Mouse (Mus musculus) brain, adult 2 months (tissue): ENCODE measurements around the gene Depp1.
A peak's percentile ranks its signal among the peaks of the same experiment; 100 is the strongest.

Experiments used
- DNase-seq: peaks from one replicate; pipeline ENCODE4 v3.0.0; 2011; ENCODE audit warnings: low read depth, low spot score

The Depp1 gene

DNA sequence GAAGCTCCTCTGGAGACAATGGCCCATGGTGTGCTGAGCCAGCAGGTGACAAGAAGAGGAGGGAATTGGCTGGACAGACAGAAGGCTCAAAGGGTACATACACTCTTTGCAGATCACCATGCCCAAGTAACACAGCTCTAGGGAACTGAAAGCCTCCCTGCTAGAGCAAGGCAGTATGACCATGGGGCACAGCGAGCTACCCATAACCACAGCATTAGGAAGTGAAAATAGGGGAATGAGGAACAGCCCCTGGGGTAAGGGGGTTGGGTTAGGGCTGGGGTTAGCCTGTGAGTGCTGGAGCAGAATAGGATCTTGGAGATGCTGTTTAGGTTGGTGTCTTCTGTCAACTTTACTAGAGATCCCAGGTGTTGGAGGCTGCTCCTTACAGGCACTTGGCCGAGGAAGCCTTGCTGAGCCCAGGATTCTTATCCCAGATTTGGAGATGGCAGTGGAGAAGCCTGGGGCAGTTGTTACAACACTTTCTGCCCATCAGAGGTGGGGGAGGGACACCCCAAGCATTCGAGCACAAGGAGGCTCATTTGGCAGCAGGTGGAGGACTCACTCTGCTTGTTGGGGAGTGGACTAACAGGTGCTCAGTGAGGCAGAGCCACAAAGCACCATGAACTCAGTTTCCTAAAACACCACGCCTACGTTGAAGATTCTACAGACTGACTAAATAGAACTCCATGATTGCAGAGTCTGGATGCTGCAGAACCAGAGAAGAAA lies 29.3 kb downstream of the Depp1 start:
- DNase-seq = peak; percentile 41

GRCm38 (mm10) chr6:116682317-116682716 lies 31.9 kb downstream of the Depp1 start:
- DNase-seq = peak; percentile 31

DNA sequence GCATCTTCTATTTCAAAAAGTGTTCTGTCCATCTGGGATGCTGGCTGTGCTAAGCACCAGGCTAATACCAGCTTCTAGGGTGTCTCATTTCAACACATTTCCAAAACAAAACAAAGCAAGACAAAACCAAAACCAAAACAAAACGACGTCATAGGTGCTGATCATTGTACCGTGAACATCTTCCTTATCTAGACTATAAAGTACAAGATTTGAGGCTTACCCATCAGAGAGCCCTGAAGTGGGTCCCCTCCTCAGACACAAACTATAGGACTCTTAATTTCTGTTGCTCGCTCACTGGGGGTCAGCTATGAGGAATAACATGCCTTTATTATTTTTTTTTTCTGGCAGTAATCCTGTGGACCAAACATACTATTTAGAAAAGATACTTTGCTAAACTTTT lies 43.2 kb downstream of the Depp1 start:
- no peak for DNase-seq

DNA sequence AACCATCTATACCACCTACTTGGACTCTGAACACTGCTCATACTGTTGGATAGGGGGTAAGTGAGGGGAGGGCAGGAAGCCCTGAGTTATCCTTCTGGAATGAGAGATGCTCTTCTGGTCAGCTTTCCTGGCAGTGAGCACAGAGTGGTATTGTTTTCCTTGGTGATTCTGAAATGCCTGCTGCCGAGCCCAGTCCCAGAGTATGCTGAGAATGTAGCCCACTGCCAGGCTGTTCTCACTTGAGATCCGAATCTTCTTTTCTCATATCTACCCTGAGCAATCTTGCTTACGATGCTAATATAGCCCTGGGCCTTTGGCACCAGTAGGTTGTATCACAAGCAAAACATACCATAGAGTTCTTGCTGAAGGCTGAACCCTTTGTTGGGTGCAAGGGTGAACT lies 43.9 kb downstream of the Depp1 start:
- peak; percentile 35 for DNase-seq

DNA sequence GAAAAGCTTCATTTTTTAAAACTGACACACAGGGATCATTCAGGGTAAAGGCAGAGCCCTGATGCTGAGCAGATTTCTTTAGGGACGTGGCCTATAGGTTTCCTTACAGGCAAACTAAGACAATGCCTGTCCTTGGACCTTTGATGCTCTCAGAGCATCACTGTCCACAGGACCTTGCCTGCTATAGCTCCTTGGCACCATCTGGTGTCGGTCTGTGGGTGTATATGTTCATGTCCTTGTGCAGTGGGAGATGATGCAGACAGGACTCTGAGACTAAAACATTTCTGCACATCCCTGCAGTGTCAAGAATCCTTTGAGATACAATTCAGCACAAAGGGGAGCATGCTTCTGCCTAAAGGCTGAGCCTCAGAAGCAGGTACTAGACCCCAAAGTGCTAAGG lies 47.0 kb downstream of the Depp1 start:
- peak; percentile 66 for DNase-seq

- DNase-seq = no peak
These were observed 47.6 kb downstream of the Depp1 start for GRCm38 (mm10) chr6:116697896-116698425.

GRCm38 (mm10) chr6:116700821-116701220 lies 50.4 kb downstream of the Depp1 start:
- DNase-seq = no peak
